Mouse (Mus musculus) limb, embryonic 14.5 days (tissue): ENCODE measurements at regions not wholly inside any gene's neighbourhood (a gene's known extent, or its start where the extent isn't known, plus 50 kb on each side); places are given as distances from the start of the nearest gene placed in this dataset.

Experiments
- ATAC-seq: fragments of 200-750 bp; cut with Nextera tagmentation; 2 replicates; pipeline ENCODE4 v1.8.0; 2017; ENCODE audit warnings: low read depth, moderate number of reproducible peaks, moderate TSS enrichment; ENCODE audit not compliant: low FRiP score
- DNase-seq: peaks from one replicate; pipeline ENCODE4 v3.0.0-alpha.2; 2015; ENCODE audit warnings: low spot score
- H3K27ac ChIP-seq: fragments of 300-500 bp; sonication (generic); replicated peaks from 2 replicates; pipeline ENCODE4 v1.5.1; 2014; ENCODE audit warnings: low read depth, mild to moderate bottlenecking, low read length, moderate library complexity, mixed read lengths
- H3K27me3 ChIP-seq: fragments of 300-500 bp; sonication (generic); 2 replicates; pipeline ENCODE4 v1.6.1; 2014; ENCODE audit warnings: low read length, mixed read lengths; ENCODE audit not compliant: control insufficient read depth, insufficient read depth
- H3K36me3 ChIP-seq: fragments of 300-500 bp; sonication (generic); 2 replicates; pipeline ENCODE4 v1.6.1; 2014; ENCODE audit warnings: mild to moderate bottlenecking, low read length, moderate library complexity, mixed read lengths; ENCODE audit not compliant: control insufficient read depth, insufficient read depth
- H3K4me1 ChIP-seq: fragments of 300-500 bp; sonication (generic); 2 replicates; pipeline ENCODE4 v1.6.1; 2014; ENCODE audit warnings: antibody characterized with exemption, low read length, mixed read lengths; ENCODE audit not compliant: control insufficient read depth, insufficient read depth
- H3K4me2 ChIP-seq: fragments of 300-500 bp; sonication (generic); replicated peaks from 2 replicates; pipeline ENCODE4 v1.6.1; 2014; ENCODE audit warnings: low read depth, mild to moderate bottlenecking, low read length, moderate library complexity; ENCODE audit not compliant: severe bottlenecking
- H3K4me3 ChIP-seq: fragments of 300-500 bp; sonication (generic); replicated peaks from 2 replicates; pipeline ENCODE4 v1.5.1; 2014; ENCODE audit warnings: low read length
- H3K9ac ChIP-seq: fragments of 300-500 bp; sonication (generic); 2 replicates; pipeline ENCODE4 v1.6.1; 2014; ENCODE audit warnings: mild to moderate bottlenecking, low read depth, low read length, moderate library complexity; ENCODE audit not compliant: severe bottlenecking
- H3K9me3 ChIP-seq: fragments of 300-500 bp; sonication (generic); 2 replicates; pipeline ENCODE4 v1.6.1; 2016; ENCODE audit warnings: low read length; ENCODE audit not compliant: control insufficient read depth
- POLR2A ChIP-seq: fragments of 200-500 bp; IDR thresholded peaks from 2 replicates; pipeline ENCODE4 v1.8.0; 2012; ENCODE audit warnings: inconsistent platforms, mild to moderate bottlenecking, moderate library complexity, borderline replicate concordance; ENCODE audit not compliant: insufficient read depth, insufficient read length; ENCODE audit errors: extremely low read depth
- WGBS: fragments of 180-500 bp; shearing (Covaris S2); extraction: QIAGEN DNeasy Blood & Tissue Kit; methylation state at CpG from one replicate; pipeline ENCODE4 v1.1.7; 2014; 5-methylcytosine and 5-hydroxymethylcytosine counted together

GRCm38 (mm10) chr17:52299769-52300168 lies 302.7 kb upstream of the Kcnh8 start:
- H3K4me2 ChIP-seq: no peak overlapping the region
- ATAC-seq (no peak), DNase-seq (no peak)
- H3K27ac ChIP-seq: no peak overlapping the region
- no peaks in the 10 kb centered on the region for H3K36me3 ChIP-seq
- H3K9ac ChIP-seq: no peak overlapping the region
- H3K4me1 ChIP-seq: no peaks in the 10 kb centered on the region
- no peak for TF ChIP-seq POLR2A
- 83% methylated on average over 4 of the region's 4 CpGs for WGBS
- no peak overlapping the region for H3K4me3 ChIP-seq
- H3K27me3 ChIP-seq: no peaks in the 10 kb centered on the region
- no peaks in the 10 kb centered on the region for H3K9me3 ChIP-seq

- no peak for TF ChIP-seq POLR2A
- Histone ChIP-seq H3K36me3 (no peaks in the 10 kb centered on the region), H3K9me3 (no peaks in the 10 kb centered on the region), H3K4me1 (no peaks in the 10 kb centered on the region), H3K27me3 (no peaks in the 10 kb centered on the region), H3K4me2 (no peak overlapping the region), H3K4me3 (no peak overlapping the region), H3K27ac (no peak overlapping the region), H3K9ac (no peak overlapping the region)
- ATAC-seq (no peak), DNase-seq (no peak)
- WGBS: 85% methylated on average over 2 of the region's 2 CpGs
These were observed 317.1 kb upstream of the Kcnh8 start for GRCm38 (mm10) chr17:52285392-52285791.

- H3K4me1 ChIP-seq: no peaks in the 10 kb centered on the region
- no peak for DNase-seq
- no peaks in the 10 kb centered on the region for H3K9me3 ChIP-seq
- no peaks in the 10 kb centered on the region for H3K27me3 ChIP-seq
- no peak for ATAC-seq
- no peak for TF ChIP-seq POLR2A
- WGBS: 55% methylated on average over 3 of the region's 3 CpGs
- H3K4me3 ChIP-seq: no peak overlapping the region
- H3K27ac ChIP-seq: no peak overlapping the region
- no peaks in the 10 kb centered on the region for H3K36me3 ChIP-seq
- no peak overlapping the region for H3K9ac ChIP-seq
- H3K4me2 ChIP-seq: no peak overlapping the region
These were observed 320.2 kb upstream of the Kcnh8 start for GRCm38 (mm10) chr17:52282264-52282663.

- Histone ChIP-seq H3K9me3 (no peaks in the 10 kb centered on the region), H3K27ac (no peak overlapping the region), H3K36me3 (no peaks in the 10 kb centered on the region), H3K4me3 (no peak overlapping the region), H3K27me3 (no peaks in the 10 kb centered on the region), H3K4me2 (no peak overlapping the region), H3K4me1 (no peaks in the 10 kb centered on the region), H3K9ac (no peak overlapping the region)
- DNase-seq (peak; percentile 10), ATAC-seq (no peak)
- no peak for TF ChIP-seq POLR2A
- 70% methylated on average over 4 of the region's 4 CpGs for WGBS
These were observed 324.0 kb upstream of the Kcnh8 start for GRCm38 (mm10) chr17:52278523-52278922.

- no peak overlapping the region for H3K27ac ChIP-seq
- 82% methylated on average over 2 of the region's 2 CpGs for WGBS
- no peak for TF ChIP-seq POLR2A
These were observed 333.7 kb upstream of the Kcnh8 start for GRCm38 (mm10) chr17:52268792-52269191.

DNA sequence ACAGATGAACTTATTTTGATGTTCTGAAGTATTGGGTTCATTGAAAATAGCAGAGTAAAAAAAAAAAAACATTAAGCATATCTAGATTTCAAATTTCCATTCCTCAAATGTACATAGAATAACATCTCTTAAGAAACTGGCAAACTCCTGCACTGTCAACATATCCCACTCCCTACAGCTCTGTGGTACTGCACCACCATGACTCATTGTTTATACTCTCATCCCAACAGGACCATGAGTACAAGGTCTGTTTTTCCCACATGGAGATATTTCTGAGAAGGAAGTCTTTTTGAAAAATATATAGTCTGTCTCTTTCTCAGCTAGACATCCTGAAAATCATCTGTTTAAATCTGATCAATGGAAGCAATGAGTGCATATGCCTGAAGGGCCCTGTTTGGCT lies 351.2 kb upstream of the Kcnh8 start:
- H3K27me3 ChIP-seq: no peaks in the 10 kb centered on the region
- H3K4me3 ChIP-seq: no peak overlapping the region
- no peak overlapping the region for H3K9ac ChIP-seq
- no peaks in the 10 kb centered on the region for H3K36me3 ChIP-seq
- no peak overlapping the region for H3K4me2 ChIP-seq
- no peak for TF ChIP-seq POLR2A
- DNase-seq (no peak), ATAC-seq (no peak)
- H3K27ac ChIP-seq: no peak overlapping the region
- no peaks in the 10 kb centered on the region for H3K4me1 ChIP-seq
- no peaks in the 10 kb centered on the region for H3K9me3 ChIP-seq

More at GRCm38 (mm10) chr17:52268792-52269191, 333.7 kb upstream of the Kcnh8 start:
- Histone ChIP-seq H3K27me3 (no peaks in the 10 kb centered on the region), H3K4me1 (no peaks in the 10 kb centered on the region), H3K4me3 (no peak overlapping the region), H3K36me3 (no peaks in the 10 kb centered on the region), H3K9ac (no peak overlapping the region), H3K4me2 (no peak overlapping the region), H3K9me3 (no peaks in the 10 kb centered on the region)
- DNase-seq (no peak), ATAC-seq (no peak)
